In the genomic region with DNA sequence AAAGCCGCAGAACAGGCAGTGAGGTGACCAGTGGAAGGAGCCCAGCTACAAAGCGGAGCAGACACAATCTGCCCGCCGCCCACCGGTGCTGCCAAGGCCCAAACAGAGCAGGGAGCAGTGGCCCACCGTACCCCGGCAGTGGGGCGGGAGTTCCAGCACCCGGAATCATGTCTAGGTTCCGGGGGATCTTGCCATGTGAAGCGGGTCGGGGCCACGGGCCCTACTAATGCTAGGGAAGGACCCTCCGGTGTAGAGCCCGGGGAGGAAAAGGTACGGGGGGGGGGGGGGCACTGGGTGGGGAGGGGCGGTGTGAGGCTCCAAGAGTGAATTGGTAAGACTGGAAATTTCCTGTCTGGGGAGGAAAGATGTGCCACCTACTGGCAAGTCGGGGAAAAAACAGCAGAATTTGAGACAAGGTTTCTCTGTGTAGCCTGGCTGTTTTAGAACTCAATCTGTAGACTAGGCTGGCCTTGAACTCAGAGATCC, we compare ENCODE assay signal across 9 mouse cellular contexts. TPM values are rescaled to one million over a fixed set of nuclear protein-coding genes. Genes with fewer than 3 reads are reported as not detected.
DNase-seq lines count a peak whose midpoint lies in the region; ATAC-seq and TF ChIP-seq lines count a peak whose summit lies in the region.
"Had no signal": no experiment of that assay in that cellular context is flagged by ENCODE, and none has a peak within 500 bp of the region (broad histone marks: within the 10 kb centered on the region; RNA-seq: fewer than 3 reads in every experiment).

No protein-coding gene starts in this region.

- H3K9ac ChIP-seq in hindbrain, postnatal 0 days (replicated peaks; ENCODE audit: low read length): peak overlapping the region; percentile 46
- peak overlapping the region; percentile 40 for H3K9ac ChIP-seq in limb, embryonic 15.5 days

- no peaks in the 10 kb centered on the region for H3K27me3 ChIP-seq in forebrain, embryonic 10.5 days (ENCODE audit: poor library complexity, severe bottlenecking)
- H3K27me3 ChIP-seq in hindbrain, postnatal 0 days (ENCODE audit: insufficient read depth, low read length): no peaks in the 10 kb centered on the region
- no peaks in the 10 kb centered on the region for H3K27me3 ChIP-seq in limb, embryonic 15.5 days

- H3K4me3 ChIP-seq in forebrain, embryonic 10.5 days: peak overlapping the region; percentile 52
- peak overlapping the region; percentile 31 for H3K4me3 ChIP-seq in hindbrain, postnatal 0 days (ENCODE audit: low read length)
- H3K4me3 ChIP-seq in limb, embryonic 15.5 days: peak overlapping the region; percentile 39

- peak; percentile 88 for DNase-seq in heart, adult 11 months
- DNase-seq in heart, adult 9 months (ENCODE audit: low spot score in 2 of 2): no peak
- peak; percentile 5 to 19 for DNase-seq in adrenal gland, postnatal 36 days
- DNase-seq in forebrain, embryonic 10.5 days (ENCODE audit: extremely low spot score, low spot score): peak; percentile 34
- DNase-seq in hindbrain, postnatal 0 days (ENCODE audit: low spot score): peak; percentile 74
- peak; percentile 42 for DNase-seq in neural tube, embryonic 10.5 days (ENCODE audit: extremely low spot score, low spot score)
- DNase-seq in spleen, postnatal 14 days (ENCODE audit: low spot score in 2 of 2): no peak

- peak; percentile 65 for TF ChIP-seq CTCF in hindbrain, postnatal 0 days (IDR thresholded peaks at IDR 0.05; ENCODE audit: low read depth)

- peak; percentile 66 for ATAC-seq in hindbrain, postnatal 0 days
- no peak for ATAC-seq in limb, embryonic 15.5 days (ENCODE audit: insufficient number of reproducible peaks, low FRiP score, low TSS enrichment, low read depth)

- WGBS in forebrain, embryonic 10.5 days: 21% methylated on average over 17 of the region's 18 CpGs
- WGBS in hindbrain, postnatal 0 days: 20% methylated on average over 18 of the region's 18 CpGs
- 9% methylated on average over 17 of the region's 18 CpGs for WGBS in limb, embryonic 15.5 days

- H3K9me3 ChIP-seq in forebrain, embryonic 10.5 days: no peaks in the 10 kb centered on the region
- H3K9me3 ChIP-seq in hindbrain, postnatal 0 days (ENCODE audit: low read length): no peaks in the 10 kb centered on the region
- no peaks in the 10 kb centered on the region for H3K9me3 ChIP-seq in limb, embryonic 15.5 days

- peak overlapping the region; percentile 35 for H3K27ac ChIP-seq in forebrain, embryonic 10.5 days
- H3K27ac ChIP-seq in hindbrain, postnatal 0 days: no peak overlapping the region
- H3K27ac ChIP-seq in limb, embryonic 15.5 days: no peak overlapping the region

- H3K36me3 ChIP-seq in forebrain, embryonic 10.5 days (replicated peaks): peaks cover 19% of the 10 kb centered on the region
- H3K36me3 ChIP-seq in hindbrain, postnatal 0 days (ENCODE audit: insufficient read depth, low read length): peaks cover 21% of the 10 kb centered on the region
- H3K36me3 ChIP-seq in limb, embryonic 15.5 days: peaks cover 21% of the 10 kb centered on the region

- peak overlapping the region; percentile 57 for H3K4me2 ChIP-seq in hindbrain, postnatal 0 days (ENCODE audit: low read depth, low read length)
- peak overlapping the region; percentile 56 for H3K4me2 ChIP-seq in limb, embryonic 15.5 days

- H3K4me1 ChIP-seq in forebrain, embryonic 10.5 days: 0 out of 2 replicates have a peak, but pooled peaks cover 6% of the 10 kb centered on the region
- no peaks in the 10 kb centered on the region for H3K4me1 ChIP-seq in hindbrain, postnatal 0 days (ENCODE audit: insufficient read depth, low read length)
- no peaks in the 10 kb centered on the region for H3K4me1 ChIP-seq in limb, embryonic 15.5 days

RNA-seq across cellular contexts. Expression of gene Prmt2, which starts 33.8 kb away (rescaled TPM):
- total RNA-seq in adrenal gland, postnatal 36 days (2021): 10 to 100 TPM; 21.3 to 25.5 TPM
- 57.5 and 63.0 TPM in 2 replicates for polyA plus RNA-seq in forebrain, embryonic 10.5 days (2016; fragmentation: Nextera tagmentation; extraction: Ambion mirVana)
- 148 and 174 TPM in 2 replicates for total RNA-seq in hindbrain, postnatal 0 days (2014; rRNA removed)
- 245 and 250 TPM in 2 replicates for polyA plus RNA-seq in hindbrain, postnatal 0 days (2015; fragmentation: Nextera tagmentation; extraction: Ambion mirVana)
- 53.6 and 62.6 TPM in 2 replicates for polyA plus RNA-seq in limb, embryonic 15.5 days (2015; fragmentation: Nextera tagmentation; extraction: Ambion mirVana)

RNA-seq across cellular contexts. Expression of gene S100b, which starts 49.8 kb away (rescaled TPM):
- total RNA-seq in adrenal gland, postnatal 36 days (2021): 10 to 100 TPM; 12.1 to 17.8 TPM
- 0.10 TPM in 1 of 2 replicates, not detected in the other for polyA plus RNA-seq in forebrain, embryonic 10.5 days (2016; fragmentation: Nextera tagmentation; extraction: Ambion mirVana)
- 13.0 and 22.3 TPM in 2 replicates for total RNA-seq in hindbrain, postnatal 0 days (2014; rRNA removed)
- polyA plus RNA-seq in hindbrain, postnatal 0 days (2015; fragmentation: Nextera tagmentation; extraction: Ambion mirVana): 25.2 and 26.7 TPM in 2 replicates
- polyA plus RNA-seq in limb, embryonic 15.5 days (2015; fragmentation: Nextera tagmentation; extraction: Ambion mirVana): 9.5 and 11.7 TPM in 2 replicates

RNA-seq across cellular contexts. Expression of gene Slc5a4a, which starts 56.6 kb away (rescaled TPM):
- total RNA-seq in adrenal gland, postnatal 36 days (2021): not detected
- polyA plus RNA-seq in forebrain, embryonic 10.5 days (2016; fragmentation: Nextera tagmentation; extraction: Ambion mirVana): not detected in 2 replicates
- total RNA-seq in hindbrain, postnatal 0 days (2014; rRNA removed): 0.07 TPM in 1 of 2 replicates, not detected in the other
- polyA plus RNA-seq in hindbrain, postnatal 0 days (2015; fragmentation: Nextera tagmentation; extraction: Ambion mirVana): not detected in 2 replicates
- polyA plus RNA-seq in limb, embryonic 15.5 days (2015; fragmentation: Nextera tagmentation; extraction: Ambion mirVana): not detected in 2 replicates
- total RNA-seq: layer of hippocampus, postnatal 36 days had no signal

Comparison
In these comparisons a context has a peak if more than half of its experiments do, and no peak if none do; other contexts are left out.
1. DNase-seq: peak in heart, adult 11 months (single experiment), adrenal gland, postnatal 36 days (2 of 2), forebrain, embryonic 10.5 days (single experiment), hindbrain, postnatal 0 days (single experiment) and neural tube, embryonic 10.5 days (single experiment); none in heart, adult 9 months (0 of 2) and spleen, postnatal 14 days (0 of 2).
2. Peak in every context shown above with its lines, with median percentiles within 50 percentile points of each other: H3K4me3 ChIP-seq.